ENCODE assay signal across 10 mouse cellular contexts in the genomic region with DNA sequence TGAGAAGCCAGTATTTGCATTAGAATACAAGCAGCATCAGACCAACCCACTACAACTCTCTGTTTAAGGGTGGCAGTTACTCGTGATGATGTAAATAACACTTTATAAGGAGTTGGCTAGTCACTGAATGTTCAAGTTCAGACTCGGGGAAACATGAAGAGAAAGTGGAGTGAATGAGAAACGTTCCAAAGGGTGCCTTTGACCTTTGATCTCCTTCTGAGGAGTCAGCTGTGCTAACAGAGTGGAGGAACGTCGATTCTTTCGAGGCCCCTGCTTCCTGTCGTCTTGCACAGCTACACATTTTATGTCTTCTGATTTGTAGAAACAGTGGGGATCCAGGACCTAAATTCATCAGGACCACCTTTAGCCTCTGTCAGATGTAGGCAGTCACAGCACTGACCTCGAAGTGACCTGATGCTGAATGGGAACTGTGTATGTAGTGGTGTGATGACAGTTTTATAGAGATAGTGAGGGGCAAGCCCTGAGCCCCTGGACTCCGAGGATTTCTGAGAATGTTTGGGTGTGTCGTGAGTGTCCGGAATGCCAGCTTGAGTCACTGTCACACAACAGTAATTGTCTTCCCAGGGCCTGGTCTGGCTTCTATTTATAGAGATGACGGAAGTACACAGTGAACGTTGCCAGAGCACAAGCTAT.
DNase-seq lines count a peak whose midpoint lies in the region; ATAC-seq lines count a peak whose summit lies in the region.
"Had no signal": no experiment of that assay in that cellular context is flagged by ENCODE, and none has a peak within 500 bp of the region (broad histone marks: within the 10 kb centered on the region; RNA-seq: fewer than 3 reads in every experiment).

No protein-coding gene starts in this region.

- H3K27ac ChIP-seq in limb, embryonic 11.5 days (replicated peaks; ENCODE audit: low read depth, low read length): no peak overlapping the region
- no peak overlapping the region for H3K27ac ChIP-seq in limb, embryonic 10.5 days
- no peak overlapping the region for H3K27ac ChIP-seq in hindbrain, embryonic 12.5 days
- H3K27ac ChIP-seq: forebrain, embryonic 12.5 days; hindbrain, embryonic 14.5 days had no signal

- no peaks in the 10 kb centered on the region for H3K9me3 ChIP-seq in limb, embryonic 11.5 days (ENCODE audit: control insufficient read depth, low read length)
- H3K9me3 ChIP-seq in limb, embryonic 10.5 days (replicated peaks): no peaks in the 10 kb centered on the region
- no peaks in the 10 kb centered on the region for H3K9me3 ChIP-seq in hindbrain, embryonic 12.5 days (replicated peaks)
- H3K9me3 ChIP-seq: forebrain, embryonic 12.5 days had no signal

- DNase-seq in limb, embryonic 11.5 days (ENCODE audit: low spot score): peak; percentile 40
- no peak for DNase-seq in limb, embryonic 10.5 days (ENCODE audit: low spot score)
- peak; percentile 16 for DNase-seq in R1 (ENCODE audit: low read depth, low spot score)
- DNase-seq in embryo, embryonic 10.5 days (ENCODE audit: low spot score): peak; percentile 61
- peak; percentile 47 for DNase-seq in lung, postnatal 10 days
- DNase-seq in ovary, postnatal 10 days (ENCODE audit: low spot score): no peak
- DNase-seq: cerebellum, adult 11-12 months had no signal

- no peak overlapping the region for H3K4me3 ChIP-seq in limb, embryonic 11.5 days (ENCODE audit: low read depth, low read length)
- H3K4me3 ChIP-seq in limb, embryonic 10.5 days: no peak overlapping the region
- no peak overlapping the region for H3K4me3 ChIP-seq in hindbrain, embryonic 12.5 days
- H3K4me3 ChIP-seq: forebrain, embryonic 12.5 days had no signal

- H3K36me3 ChIP-seq in limb, embryonic 11.5 days (ENCODE audit: control insufficient read depth, insufficient read depth, low read length): no peaks in the 10 kb centered on the region
- no peaks in the 10 kb centered on the region for H3K36me3 ChIP-seq in limb, embryonic 10.5 days
- H3K36me3 ChIP-seq in hindbrain, embryonic 12.5 days: no peaks in the 10 kb centered on the region
- H3K36me3 ChIP-seq: forebrain, embryonic 12.5 days had no signal

- H3K9ac ChIP-seq in limb, embryonic 11.5 days (ENCODE audit: low read length): no peak overlapping the region
- no peak overlapping the region for H3K9ac ChIP-seq in hindbrain, embryonic 12.5 days
- H3K9ac ChIP-seq: forebrain, embryonic 12.5 days; hindbrain, embryonic 14.5 days had no signal

- H3K27me3 ChIP-seq in limb, embryonic 11.5 days (ENCODE audit: control insufficient read depth, insufficient read depth, low read length): no peaks in the 10 kb centered on the region
- no peaks in the 10 kb centered on the region for H3K27me3 ChIP-seq in limb, embryonic 10.5 days (ENCODE audit: low read depth, poor library complexity, severe bottlenecking)
- no peaks in the 10 kb centered on the region for H3K27me3 ChIP-seq in hindbrain, embryonic 12.5 days
- H3K27me3 ChIP-seq: forebrain, embryonic 12.5 days had no signal

- no peak overlapping the region for H3K4me2 ChIP-seq in limb, embryonic 11.5 days (ENCODE audit: low read depth, severe bottlenecking)
- H3K4me2 ChIP-seq in hindbrain, embryonic 12.5 days (replicated peaks): no peak overlapping the region
- H3K4me2 ChIP-seq: forebrain, embryonic 12.5 days; hindbrain, embryonic 14.5 days had no signal

- WGBS in limb, embryonic 11.5 days: 11% methylated on average over 13 of the region's 13 CpGs
- WGBS in limb, embryonic 10.5 days: 13% methylated on average over 13 of the region's 13 CpGs
- 48% methylated on average over 13 of the region's 13 CpGs for WGBS in hindbrain, embryonic 12.5 days

- no peak for ATAC-seq in limb, embryonic 11.5 days (ENCODE audit: insufficient number of reproducible peaks, low FRiP score, low TSS enrichment, low read depth)
- ATAC-seq in hindbrain, embryonic 12.5 days (ENCODE audit: low FRiP score): no peak

- H3K4me1 ChIP-seq in limb, embryonic 11.5 days (ENCODE audit: control insufficient read depth, insufficient read depth, low read length): peaks cover 3% of the 10 kb centered on the region; the same call in 1 of the 2 replicates
- H3K4me1 ChIP-seq in limb, embryonic 10.5 days: peaks cover 19% of the 10 kb centered on the region
- 0 out of 2 replicates have a peak, but pooled peaks cover 3% of the 10 kb centered on the region for H3K4me1 ChIP-seq in hindbrain, embryonic 12.5 days
- H3K4me1 ChIP-seq: forebrain, embryonic 12.5 days had no signal

Comparison
In these comparisons a context has a peak if more than half of its experiments do, and no peak if none do; other contexts are left out.
1. DNase-seq: peak in limb, embryonic 11.5 days (single experiment), R1 (single experiment), embryo, embryonic 10.5 days (single experiment) and lung, postnatal 10 days (single experiment); none in limb, embryonic 10.5 days (single experiment) and ovary, postnatal 10 days (single experiment).